Mouse (Mus musculus) embryonic stem cell, embryonic (primary cell): ENCODE data around the gene Tor1a.
"Not testable (repeated sequence)": the region's sequence is repeated elsewhere in the genome, so short reads cannot be mapped to it uniquely, and the experiment has no call there.

Source experiments
- CTCF ChIA-PET, 4 experiments: fragments of 300-600 bp in 2 of 4; fragments of 350-600 bp in 2 of 4; sonication (Branson Sonifier 250); formaldehyde crosslinking; loops; one replicate each; lab custom pipeline; 2022; ENCODE audit warnings: inconsistent platforms in 2 of 4; lab: Charles Lee
- POLR2A ChIA-PET, 4 experiments: fragments of 300-600 bp in 2 of 4; fragments of 350-600 bp in 2 of 4; sonication (Branson Sonifier 250); formaldehyde crosslinking; loops; one replicate each; lab custom pipeline; 2022; ENCODE audit warnings: antibody characterized with exemption in 4 of 4, inconsistent platforms in 1 of 4; lab: Charles Lee

The Tor1a gene

DNA sequence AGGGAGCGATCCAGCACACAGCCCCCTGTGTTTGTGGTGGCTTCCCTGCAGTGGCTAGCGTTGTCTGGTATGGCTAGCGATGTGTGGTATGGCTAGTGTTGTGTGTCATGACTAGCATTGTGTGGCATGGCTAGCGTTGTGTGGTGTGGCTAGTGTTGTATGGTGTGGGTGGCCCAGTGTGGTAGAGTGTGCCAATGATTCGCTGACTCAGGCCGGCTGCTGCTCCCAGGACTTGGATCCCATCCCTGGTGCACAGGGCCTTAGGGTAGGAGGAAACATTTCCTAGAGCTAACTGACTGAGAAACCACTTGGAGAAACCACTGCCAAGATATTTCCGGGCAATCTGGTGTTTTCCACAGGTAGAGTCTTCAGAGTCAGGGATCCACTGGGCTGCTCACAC, 50.1 kb downstream of the Tor1a start:
- POLR2A ChIA-PET, result interaction anchor here in 3 of 4 experiments (0.5 to 4.8 kb wide), 9 partner anchors 9 to 140 kb away, joined by 3 to 65 read pairs (median 9); no protein-coding TSS in a partner anchor
- CTCF ChIA-PET, result interaction anchor here in 2 of 4 experiments (1.0 to 4.2 kb wide), 3 partner anchors 10 to 45 kb away, joined by 3 to 36 read pairs (median 3); partner anchors contain the start of gene Ptges (in 1 of the 2)

DNA sequence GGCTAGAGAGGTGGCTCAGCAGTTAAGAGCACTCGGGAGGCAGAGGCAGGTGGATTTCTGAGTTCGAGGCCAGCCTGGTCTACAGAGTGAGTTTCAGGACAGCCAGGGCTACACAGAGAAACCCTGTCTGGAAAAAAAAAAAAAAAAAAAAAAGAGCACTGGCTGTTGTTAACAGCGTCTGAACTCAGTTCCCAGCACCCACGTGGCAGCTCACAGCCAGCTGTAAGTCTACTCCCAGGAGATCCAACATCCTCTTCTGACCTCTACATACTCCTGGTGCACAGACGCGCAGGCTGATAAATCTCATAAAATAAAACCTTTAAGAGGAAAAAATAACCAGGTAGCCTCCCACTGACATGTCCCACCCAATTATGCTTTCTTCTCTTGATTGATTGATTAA, 51.8 kb downstream of the Tor1a start:
- POLR2A ChIA-PET, result interaction anchor here in 3 of 4 experiments (0.7 to 1.3 kb wide), 4 partner anchors 10 to 319 kb away, joined by 3 read pairs; no protein-coding TSS in a partner anchor
- CTCF ChIA-PET, result not testable (repeated sequence)

DNA sequence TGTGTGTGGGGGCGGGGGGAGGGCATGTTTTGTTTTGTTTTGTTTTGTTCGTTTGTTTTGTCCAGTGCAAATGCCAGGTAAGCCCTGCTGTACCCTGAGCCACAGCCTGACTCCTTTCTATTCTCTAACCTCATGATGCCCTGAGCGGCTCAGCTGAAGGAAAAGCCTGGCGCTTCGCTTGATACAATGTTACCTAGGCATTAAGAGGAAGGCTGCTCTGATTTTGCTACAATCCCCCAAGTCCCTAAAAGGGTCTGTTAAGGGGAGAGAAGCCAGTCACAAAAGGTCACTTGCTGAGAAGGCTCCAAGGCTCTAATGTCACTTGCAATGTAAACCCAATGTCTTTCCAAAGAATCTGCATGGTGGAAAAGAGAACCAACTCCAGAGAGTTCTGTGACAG, 52.4 kb downstream of the Tor1a start:
- ChIA-PET CTCF (interaction anchor here in 2 of 4 experiments (0.6 to 1.3 kb wide), 5 partner anchors 12 to 492 kb away, joined by 3 to 9 read pairs (median 3); partner anchors contain the start of gene Ptges (in 1 of the 2)), POLR2A (interaction anchor here in 3 of 4 experiments (0.7 to 3.5 kb wide), 10 partner anchors 9 to 319 kb away, joined by 3 to 12 read pairs (median 3); partner anchors contain the start of genes Ptges (in 2 of the 3) and Tor1b (in 1 of the 3))

DNA sequence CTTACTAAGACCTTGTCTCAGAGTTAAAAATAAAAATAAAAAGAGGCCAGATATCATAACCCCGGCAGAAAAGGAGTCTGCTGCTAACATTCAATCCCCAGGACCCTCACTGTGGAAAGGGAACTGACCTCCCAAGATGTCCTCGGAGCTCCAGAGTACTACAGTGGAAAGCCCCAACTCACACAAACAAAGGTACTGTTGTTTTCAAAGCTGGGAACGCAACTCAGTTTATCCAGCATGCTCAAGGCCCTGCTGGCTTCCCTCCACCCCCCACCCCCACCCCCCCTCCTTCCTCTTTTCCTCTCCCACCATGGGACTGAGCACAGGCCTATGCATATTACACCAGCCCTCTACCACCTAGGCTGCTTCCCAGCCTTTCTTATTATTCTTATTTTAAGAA, 52.9 kb downstream of the Tor1a start:
- ChIA-PET CTCF (interaction anchor here in 3 of 4 experiments (0.6 to 1.3 kb wide), 7 partner anchors 12 to 867 kb away, joined by 3 to 9 read pairs (median 3); partner anchors contain the start of gene Ptges (in 2 of the 3)), POLR2A (interaction anchor here in 3 of 4 experiments (0.6 to 3.5 kb wide), 11 partner anchors 9 to 867 kb away, joined by 3 to 12 read pairs (median 3); partner anchors contain the start of genes Ptges (in 2 of the 3) and Tor1b (in 1 of the 3))

DNA sequence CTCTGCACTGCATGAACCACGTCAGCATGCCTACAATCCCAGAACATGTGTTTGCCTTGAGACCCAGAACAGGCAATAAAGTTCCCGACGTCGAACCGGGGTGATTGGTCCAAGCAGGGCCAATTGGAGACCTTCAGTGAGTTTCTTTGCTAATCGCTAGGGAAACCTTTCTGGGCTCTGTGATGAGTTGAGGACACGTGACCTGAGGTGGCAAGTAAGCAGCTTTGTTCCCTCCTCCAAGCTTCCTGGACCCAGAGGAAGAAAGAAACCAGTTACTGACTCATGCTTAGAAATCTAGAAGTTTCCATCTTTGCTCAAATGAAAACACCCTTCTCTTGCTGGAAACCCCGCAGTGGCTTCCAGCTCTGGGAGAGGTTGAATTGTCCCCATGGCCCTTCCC, 54.7 kb downstream of the Tor1a start:
- ChIA-PET CTCF (interaction anchor here in 1 of 4 experiments (0.9 to 1.8 kb wide), 4 partner anchors 9 to 22 kb away, joined by 3 to 6 read pairs (median 4); partner anchors contain the start of gene Ptges), POLR2A (interaction anchor here in 2 of 4 experiments (0.9 to 3.5 kb wide), 5 partner anchors 11 to 439 kb away, joined by 3 to 12 read pairs (median 4); partner anchors contain the start of gene Ier5l (in 1 of the 2))

DNA sequence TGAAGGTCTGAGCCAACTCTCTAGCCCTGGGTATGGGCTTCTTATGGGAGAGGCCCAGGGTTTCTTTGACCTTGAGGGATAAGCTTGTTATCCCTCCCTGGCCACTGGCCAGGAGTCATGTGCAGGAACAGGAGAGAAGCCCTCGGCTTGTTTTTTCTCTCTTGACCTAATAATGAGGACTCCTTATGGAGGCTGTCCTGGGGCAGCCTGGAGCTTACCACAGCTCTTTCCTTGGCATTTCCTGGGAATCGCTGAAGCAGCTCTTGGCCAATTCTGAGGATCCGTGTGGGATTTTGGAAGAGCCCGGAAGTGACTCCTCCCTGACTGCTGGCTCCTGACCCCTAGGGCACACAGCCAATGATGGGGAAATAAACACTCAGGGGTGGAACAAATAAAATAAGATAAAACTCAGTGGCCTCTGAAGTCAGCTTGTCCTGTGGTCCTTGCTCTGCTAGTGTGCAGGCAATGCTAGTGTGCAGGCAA, 55.4 kb downstream of the Tor1a start:
- ChIA-PET CTCF (interaction anchor here in 1 of 4 experiments (0.6 to 1.8 kb wide), 5 partner anchors 8 to 23 kb away, joined by 3 to 6 read pairs (median 4); partner anchors contain the start of gene Ptges), POLR2A (interaction anchor here in 2 of 4 experiments (1.2 to 3.5 kb wide), 3 partner anchors 10 to 15 kb away, joined by 3 to 12 read pairs (median 4); no protein-coding TSS in a partner anchor)
